Mouse (Mus musculus): ENCODE results near the gene Rasgef1c. TPM values are rescaled to one million over a fixed set of nuclear protein-coding genes. Genes with fewer than 3 reads are reported as not detected.

Rasgef1c gene
- polyA plus RNA-seq, 1 experiment from 2014 or later, result not detected

DNA sequence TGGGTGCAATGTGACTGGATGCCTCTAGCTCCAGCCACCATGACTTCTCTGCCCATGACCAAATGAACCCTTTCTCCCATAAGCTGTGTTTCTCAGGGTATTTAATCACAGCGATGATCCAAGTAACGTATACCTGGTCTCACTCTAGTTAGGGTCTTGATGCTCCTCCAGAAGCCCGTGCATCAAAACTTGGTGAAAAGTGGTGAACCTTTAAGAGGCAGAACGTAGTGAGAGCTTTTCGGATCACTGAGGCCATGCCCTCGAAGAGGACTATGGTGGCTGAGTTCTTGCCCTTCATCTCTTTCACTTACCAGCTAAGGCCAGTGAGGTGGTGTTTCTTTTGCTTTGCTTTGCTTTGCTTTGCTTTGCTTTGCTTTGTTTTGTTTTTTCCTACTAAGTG is 52.0 kb downstream of the Rasgef1c start:
- WGBS (ENCODE audit: insufficient replicate concordance), result 84% methylated on average over 6 of the region's 6 CpGs
- H3K4me1 ChIP-seq, result peaks cover 4% of the 10 kb centered on the region; the same call in 1 of the 2 replicates
- peaks cover 23% of the 10 kb centered on the region for H3K27me3 ChIP-seq (replicated peaks)
- ATAC-seq, result no peak
- no peak overlapping the region for H3K4me3 ChIP-seq
- H3K9me3 ChIP-seq (replicated peaks), result no peaks in the 10 kb centered on the region
- no peaks in the 10 kb centered on the region for H3K36me3 ChIP-seq
- H3K27ac ChIP-seq, result no peak overlapping the region
- H3K4me2 ChIP-seq, result no peak overlapping the region
- no peak overlapping the region for H3K9ac ChIP-seq

DNA sequence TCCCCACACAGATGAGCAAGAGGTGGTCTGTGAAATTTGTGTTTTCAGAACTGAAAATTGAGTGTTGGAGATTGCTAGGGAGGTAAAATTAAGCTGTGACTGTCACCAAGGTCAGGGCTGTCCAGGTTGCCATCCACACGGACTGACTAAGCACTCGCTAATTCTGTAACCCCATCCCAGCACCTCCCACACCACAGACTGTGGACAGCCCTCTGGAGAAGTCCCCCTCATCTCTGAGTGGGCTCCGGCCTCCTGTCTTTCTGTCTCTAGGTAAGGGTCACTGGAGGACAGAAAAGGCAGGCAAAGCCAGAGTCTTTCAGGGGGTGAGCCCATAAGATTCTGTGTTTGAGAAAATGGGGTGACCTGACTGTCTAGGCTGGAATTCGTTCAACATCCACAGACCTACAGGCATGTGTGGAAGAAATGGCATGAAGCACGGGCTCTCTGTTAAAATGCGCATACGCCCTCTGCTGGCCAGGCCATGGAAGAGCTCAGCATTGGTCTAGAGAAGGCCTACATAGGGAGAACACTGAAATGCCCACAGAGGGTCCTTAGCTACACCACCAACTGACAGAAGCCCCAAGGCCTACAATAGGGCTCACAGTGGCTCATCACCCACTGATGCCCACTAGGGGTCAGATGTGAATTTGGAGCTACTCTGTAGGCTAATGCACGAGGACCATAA is 54.1 kb downstream of the Rasgef1c start:
- H3K27me3 ChIP-seq (replicated peaks), result peaks cover 37% of the 10 kb centered on the region
- no peak for ATAC-seq
- H3K4me2 ChIP-seq, result no peak overlapping the region
- H3K9me3 ChIP-seq (replicated peaks), result no peaks in the 10 kb centered on the region
- no peak overlapping the region for H3K27ac ChIP-seq
- WGBS (ENCODE audit: insufficient replicate concordance), result 20% methylated on average over 8 of the region's 8 CpGs
- H3K9ac ChIP-seq, result no peak overlapping the region
- no peaks in the 10 kb centered on the region for H3K36me3 ChIP-seq
- H3K4me3 ChIP-seq, result no peak overlapping the region
- H3K4me1 ChIP-seq, result no peaks in the 10 kb centered on the region

DNA sequence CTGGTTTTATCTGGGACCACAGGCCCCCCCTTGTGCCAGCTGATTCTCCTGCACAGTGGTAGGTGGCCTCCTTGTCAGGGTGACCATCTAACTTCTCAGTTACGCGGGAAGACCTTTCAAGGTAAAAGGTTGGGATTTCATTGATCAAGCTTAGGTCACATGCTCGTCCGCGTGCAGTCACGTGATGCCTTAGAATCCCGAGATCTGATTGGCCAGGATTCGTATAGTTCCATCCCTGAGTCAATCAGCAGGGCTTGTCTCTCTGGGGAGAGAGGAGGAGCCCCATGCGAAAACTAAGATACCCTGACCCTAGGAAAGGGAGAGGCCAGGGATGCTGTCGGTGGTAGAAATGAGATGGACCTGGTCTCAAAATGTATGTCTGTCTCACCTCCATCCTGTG is 56.4 kb downstream of the Rasgef1c start:
- ATAC-seq, result no peak
- WGBS (ENCODE audit: insufficient replicate concordance), result 74% methylated on average over 10 of the region's 10 CpGs
- peaks cover 43% of the 10 kb centered on the region for H3K27me3 ChIP-seq (replicated peaks)

DNA sequence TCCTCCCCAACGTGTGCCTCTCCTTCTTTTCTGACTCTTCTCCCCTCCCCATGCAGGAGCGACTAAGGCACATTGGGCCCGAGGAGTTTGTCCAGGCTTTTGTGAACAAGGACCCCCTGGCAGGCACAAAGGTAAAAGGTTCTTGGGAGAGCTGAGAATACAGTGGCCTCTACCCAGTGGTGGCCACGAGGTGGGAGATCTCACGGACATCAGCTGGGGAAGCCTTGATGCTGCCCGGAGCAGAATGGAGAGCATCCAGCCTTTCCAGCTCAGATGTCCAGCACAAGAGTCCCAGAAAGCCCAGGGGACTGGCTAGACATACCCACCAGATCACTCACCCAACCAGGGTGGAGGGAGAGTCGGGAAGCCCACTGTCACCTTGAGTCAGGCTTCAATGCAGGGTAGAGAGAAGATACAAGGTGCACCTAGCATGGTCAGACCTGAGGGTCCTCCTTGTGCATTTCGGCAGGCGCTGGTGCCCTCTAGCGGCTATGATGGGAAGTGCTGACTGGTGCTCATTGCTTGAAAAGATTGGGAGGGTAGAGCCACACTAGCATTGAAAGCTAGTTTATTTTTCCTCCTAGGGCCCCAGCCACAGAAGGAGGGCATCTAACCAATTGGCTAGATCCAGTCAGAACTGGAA is 59.6 kb downstream of the Rasgef1c start:
- no peak for ATAC-seq
- Histone ChIP-seq H3K4me2 (no peak overlapping the region), H3K4me3 (no peak overlapping the region), H3K9ac (no peak overlapping the region), H3K27me3 (replicated peaks) (peaks cover 29% of the 10 kb centered on the region; the same call in 1 of the 2 replicates), H3K4me1 (peaks cover 10% of the 10 kb centered on the region), H3K9me3 (replicated peaks) (no peaks in the 10 kb centered on the region), H3K36me3 (no peaks in the 10 kb centered on the region), H3K27ac (no peak overlapping the region)
- 31% methylated on average over 10 of the region's 10 CpGs for WGBS (ENCODE audit: insufficient replicate concordance)

More for the DNA sequence above, 56.4 kb downstream of the Rasgef1c start:
- no peak overlapping the region for H3K9ac ChIP-seq
- no peaks in the 10 kb centered on the region for H3K9me3 ChIP-seq (replicated peaks)
- no peak overlapping the region for H3K4me2 ChIP-seq
- H3K4me1 ChIP-seq, result no peaks in the 10 kb centered on the region
- H3K36me3 ChIP-seq, result no peaks in the 10 kb centered on the region
- H3K4me3 ChIP-seq, result no peak overlapping the region
- no peak overlapping the region for H3K27ac ChIP-seq

DNA sequence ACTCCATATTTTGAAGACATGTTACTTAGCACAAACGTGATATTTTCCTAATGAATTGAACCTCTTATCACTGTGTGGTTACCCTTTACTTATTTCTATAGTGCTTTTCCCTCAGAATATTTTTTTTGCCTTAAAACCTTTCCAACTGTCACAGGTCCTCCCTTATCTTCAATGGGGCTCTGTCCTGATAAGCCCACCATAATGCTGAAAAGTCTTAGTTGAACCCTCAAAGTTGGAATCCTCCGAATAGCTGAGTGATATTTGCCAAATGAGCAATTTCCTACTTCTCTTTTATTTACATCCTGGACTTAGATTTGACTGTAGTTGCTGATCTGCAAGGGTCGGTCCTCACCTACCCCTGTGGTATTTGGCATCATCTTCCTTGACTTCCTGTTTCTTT is 63.7 kb downstream of the Rasgef1c start:
- Histone ChIP-seq H3K36me3 (no peaks in the 10 kb centered on the region), H3K4me3 (no peak overlapping the region), H3K4me1 (peaks cover 12% of the 10 kb centered on the region), H3K27me3 (replicated peaks) (peaks cover 10% of the 10 kb centered on the region; the same call in 1 of the 2 replicates), H3K4me2 (no peak overlapping the region), H3K9me3 (replicated peaks) (no peaks in the 10 kb centered on the region), H3K27ac (no peak overlapping the region), H3K9ac (no peak overlapping the region)
- ATAC-seq, result no peak
- 28% methylated on average over 3 of the region's 3 CpGs for WGBS (ENCODE audit: insufficient replicate concordance)

DNA sequence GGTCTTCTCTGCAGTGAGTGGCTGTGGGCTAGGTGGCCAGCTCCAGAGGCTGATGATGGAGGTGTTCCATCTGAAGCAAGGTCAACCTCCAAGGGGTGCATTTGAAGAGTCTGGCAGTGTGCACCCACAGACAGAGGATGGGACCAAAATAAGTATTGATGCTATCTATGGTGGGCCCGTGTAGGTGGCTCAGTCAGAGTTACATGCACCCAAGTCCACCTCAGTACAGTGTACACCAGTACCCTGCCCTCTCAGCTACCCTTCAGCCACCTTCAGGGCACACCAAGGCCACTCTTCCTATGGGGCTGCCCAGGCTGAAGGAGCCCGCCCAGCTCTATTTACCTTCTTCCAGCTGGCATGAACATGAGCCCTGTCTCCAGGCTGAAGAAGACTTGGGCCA is 68.1 kb downstream of the Rasgef1c start:
- H3K4me1 ChIP-seq, result peaks cover 12% of the 10 kb centered on the region
- no peak overlapping the region for H3K27ac ChIP-seq
- 0 out of 2 replicates have a peak, but pooled peaks cover 3% of the 10 kb centered on the region for H3K27me3 ChIP-seq (replicated peaks)
- H3K9ac ChIP-seq, result no peak overlapping the region
- no peaks in the 10 kb centered on the region for H3K9me3 ChIP-seq (replicated peaks)
- H3K36me3 ChIP-seq, result no peaks in the 10 kb centered on the region
- no peak for ATAC-seq
- 71% methylated on average over 2 of the region's 2 CpGs for WGBS (ENCODE audit: insufficient replicate concordance)
- no peak overlapping the region for H3K4me3 ChIP-seq
- no peak overlapping the region for H3K4me2 ChIP-seq

DNA sequence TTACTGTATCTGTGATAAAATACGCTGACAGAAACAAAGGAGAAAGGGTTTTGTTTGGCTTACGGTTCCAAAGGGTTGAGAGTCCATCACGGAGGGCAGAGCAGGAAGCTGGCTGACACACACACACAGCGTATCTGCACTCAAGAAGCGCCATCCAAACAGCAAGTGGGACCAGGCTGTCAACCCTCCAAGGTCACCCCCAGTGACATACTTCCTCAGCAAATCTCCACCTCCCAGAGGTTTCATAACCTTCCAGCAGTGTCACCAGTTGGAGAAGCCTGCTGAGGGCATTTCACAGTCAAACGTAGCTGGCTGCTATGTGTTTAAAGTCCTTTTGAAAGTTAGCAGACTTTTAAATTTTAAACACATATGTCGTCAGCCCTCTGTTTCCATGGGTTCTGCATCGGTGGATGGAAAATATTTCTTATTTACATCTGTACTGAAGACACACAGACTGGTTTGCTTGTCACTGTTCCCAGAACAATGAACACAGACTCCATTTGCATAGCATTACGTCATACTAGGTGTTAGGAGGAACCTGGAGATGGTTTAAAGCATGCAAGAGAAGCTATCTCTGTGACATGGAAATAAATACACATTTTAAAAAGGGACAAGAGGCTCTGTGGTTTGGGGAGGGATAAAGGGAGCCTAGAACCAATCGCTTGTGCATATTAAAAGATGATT is 72.2 kb downstream of the Rasgef1c start:
- WGBS (ENCODE audit: insufficient replicate concordance), result 68% methylated on average over 10 of the region's 10 CpGs

DNA sequence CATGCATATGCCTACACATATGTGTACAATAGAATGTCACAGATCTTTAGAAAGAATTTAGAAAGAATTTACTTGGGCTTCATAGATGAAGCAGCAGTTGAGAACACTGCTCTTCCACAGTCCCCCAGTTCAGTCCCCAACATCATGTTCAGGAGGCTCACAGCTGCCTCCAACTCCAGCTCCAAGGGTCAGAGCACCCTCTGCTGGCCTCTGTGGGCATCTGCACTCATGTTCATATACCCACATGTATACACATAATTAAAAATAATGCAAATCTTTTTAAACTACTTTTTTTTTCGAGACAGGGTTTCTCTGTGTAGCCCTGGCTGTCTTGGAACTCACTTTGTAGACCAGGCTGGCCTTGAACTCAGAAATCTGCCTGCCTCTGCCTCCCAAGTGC is 73.0 kb downstream of the Rasgef1c start:
- Histone ChIP-seq H3K4me1 (no peaks in the 10 kb centered on the region), H3K9ac (no peak overlapping the region), H3K36me3 (no peaks in the 10 kb centered on the region), H3K27me3 (replicated peaks) (0 out of 2 replicates have a peak, but pooled peaks cover 3% of the 10 kb centered on the region), H3K27ac (no peak overlapping the region), H3K4me3 (no peak overlapping the region), H3K4me2 (no peak overlapping the region), H3K9me3 (replicated peaks) (no peaks in the 10 kb centered on the region)
- no peak for ATAC-seq
- 39% methylated on average over 1 of the region's 1 CpGs for WGBS (ENCODE audit: insufficient replicate concordance)

More for the DNA sequence above, 72.2 kb downstream of the Rasgef1c start:
- Histone ChIP-seq H3K9me3 (replicated peaks) (no peaks in the 10 kb centered on the region), H3K4me1 (no peaks in the 10 kb centered on the region), H3K4me3 (no peak overlapping the region), H3K27me3 (replicated peaks) (0 out of 2 replicates have a peak, but pooled peaks cover 3% of the 10 kb centered on the region), H3K9ac (no peak overlapping the region), H3K4me2 (no peak overlapping the region), H3K27ac (no peak overlapping the region), H3K36me3 (no peaks in the 10 kb centered on the region)
- ATAC-seq, result no peak

DNA sequence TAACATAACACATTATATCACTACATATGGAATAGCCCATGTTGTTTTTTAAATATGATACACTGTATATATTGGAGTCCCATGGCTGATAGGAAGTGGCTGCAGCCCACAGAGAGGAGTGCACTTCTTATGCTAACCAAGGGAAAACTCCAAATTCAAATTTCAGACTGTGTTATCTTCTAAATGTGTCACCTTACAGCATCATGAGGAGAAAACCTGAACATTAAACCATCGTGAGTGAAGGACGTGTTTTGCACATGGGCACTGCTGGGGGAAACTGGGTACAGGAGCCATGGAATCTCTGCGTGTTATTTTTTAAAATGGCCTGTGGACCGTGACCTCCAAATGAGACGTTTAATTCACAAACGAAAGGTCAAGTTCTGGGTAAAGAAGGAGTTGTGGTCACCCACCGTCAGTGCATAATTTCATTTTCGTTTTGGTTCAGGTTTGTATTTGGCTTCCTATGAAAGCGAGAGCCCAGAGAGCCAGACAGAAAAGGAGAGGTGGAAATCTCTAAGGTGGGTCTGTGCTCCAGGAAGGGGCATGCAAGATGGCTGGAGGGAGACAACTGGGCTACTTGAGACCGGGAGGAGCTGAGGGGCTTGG is 76.4 kb downstream of the Rasgef1c start:
- Histone ChIP-seq H3K4me3 (no peak overlapping the region), H3K27me3 (replicated peaks) (no peaks in the 10 kb centered on the region), H3K4me1 (peaks cover 33% of the 10 kb centered on the region), H3K27ac (no peak overlapping the region), H3K9me3 (replicated peaks) (no peaks in the 10 kb centered on the region), H3K4me2 (no peak overlapping the region), H3K9ac (no peak overlapping the region), H3K36me3 (no peaks in the 10 kb centered on the region)
- 80% methylated on average over 10 of the region's 10 CpGs for WGBS (ENCODE audit: insufficient replicate concordance)
- ATAC-seq, result no peak

DNA sequence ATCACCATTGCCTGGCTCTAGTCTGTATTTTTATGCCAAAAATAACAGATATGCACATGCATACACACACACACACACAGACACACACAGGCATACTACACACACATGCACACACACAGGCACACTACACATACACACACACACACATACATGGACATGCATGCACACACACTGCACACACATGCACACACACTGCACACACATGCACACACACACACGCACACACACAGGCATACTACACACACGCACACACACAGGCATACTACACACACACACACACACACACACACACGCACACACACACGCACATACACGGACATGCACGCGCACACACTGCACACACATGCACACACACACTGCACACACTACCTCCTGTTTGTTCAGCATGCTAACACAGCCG is 77.3 kb downstream of the Rasgef1c start:
- H3K27ac ChIP-seq, result no peak overlapping the region
- H3K4me1 ChIP-seq, result peaks cover 41% of the 10 kb centered on the region
- H3K4me2 ChIP-seq, result no peak overlapping the region
- no peaks in the 10 kb centered on the region for H3K36me3 ChIP-seq
- H3K4me3 ChIP-seq, result no peak overlapping the region
- no peak overlapping the region for H3K9ac ChIP-seq
- no peak for ATAC-seq
- no peaks in the 10 kb centered on the region for H3K9me3 ChIP-seq (replicated peaks)
- no peaks in the 10 kb centered on the region for H3K27me3 ChIP-seq (replicated peaks)
- WGBS (ENCODE audit: insufficient replicate concordance), result 89% methylated on average over 8 of the region's 8 CpGs

DNA sequence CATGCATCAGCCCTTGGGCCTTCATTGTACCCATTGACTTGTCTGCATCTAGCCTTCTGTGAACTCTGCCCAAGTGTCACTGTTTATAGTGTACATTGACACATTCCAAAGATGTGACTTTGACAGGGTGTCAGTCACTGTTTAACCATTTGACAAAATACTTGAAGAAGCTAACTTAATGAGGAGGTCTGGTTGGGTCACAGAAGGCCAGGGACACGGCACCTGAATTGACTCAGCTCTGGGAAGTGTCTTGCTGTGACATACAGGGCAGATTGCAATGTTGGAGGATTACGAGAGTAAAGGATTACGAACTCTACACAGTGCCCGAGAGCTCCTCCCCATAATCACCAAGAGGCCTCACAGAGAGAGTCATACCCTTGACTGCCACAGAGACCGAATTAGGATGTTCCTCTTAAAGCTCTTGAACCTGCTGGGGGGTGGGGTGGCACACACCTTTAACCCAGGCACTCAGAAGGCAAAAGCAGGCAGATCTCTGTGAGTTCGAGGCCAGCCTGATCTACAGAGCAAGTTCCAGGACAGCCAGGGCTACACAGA is 79.1 kb downstream of the Rasgef1c start:
- Histone ChIP-seq H3K4me1 (peaks cover 59% of the 10 kb centered on the region), H3K36me3 (no peaks in the 10 kb centered on the region), H3K9ac (peak overlapping the region; percentile 52), H3K4me3 (no peak overlapping the region), H3K27me3 (replicated peaks) (no peaks in the 10 kb centered on the region), H3K4me2 (peak overlapping the region; percentile 56), H3K9me3 (replicated peaks) (no peaks in the 10 kb centered on the region), H3K27ac (peak overlapping the region; percentile 92)
- WGBS (ENCODE audit: insufficient replicate concordance), result 47% methylated on average over 6 of the region's 6 CpGs
- no peak for ATAC-seq
